Mouse (Mus musculus) bone marrow, adult 2 months (tissue): ENCODE data around the gene Grid2ip. TPM values are rescaled to one million over a fixed set of nuclear protein-coding genes. Genes with fewer than 3 reads are reported as not detected.
A peak's percentile ranks its signal among the peaks of the same experiment; 100 is the strongest.

Experiments used
- H3K27ac ChIP-seq: fragments of 200-500 bp; 2 replicates; pipeline ENCODE4 v1.5.1; 2012; ENCODE audit warnings: low read depth, mild to moderate bottlenecking, control low read depth, inconsistent platforms, low read length; ENCODE audit not compliant: control insufficient read depth, poor library complexity, insufficient read depth
- H3K4me1 ChIP-seq: fragments of 200-500 bp; 2 replicates; pipeline ENCODE4 v1.6.1; 2011; ENCODE audit warnings: low read length; ENCODE audit not compliant: control insufficient read depth, insufficient read depth
- H3K4me3 ChIP-seq: fragments of 200-500 bp; replicated peaks from 2 replicates; pipeline ENCODE3; 2011; ENCODE audit warnings: mild to moderate bottlenecking, low read depth, low read length, control low read depth; ENCODE audit not compliant: control insufficient read depth
- CTCF ChIP-seq: fragments of 200-500 bp; IDR thresholded peaks from 2 replicates; pipeline ENCODE4 v1.5.1; 2011; ENCODE audit warnings: low read length, control low read depth; ENCODE audit not compliant: control insufficient read depth, insufficient read depth
- POLR2A ChIP-seq: fragments of 200-500 bp; IDR thresholded peaks from 2 replicates; pipeline ENCODE4 v1.6.1; 2011; ENCODE audit warnings: low read depth, mild to moderate bottlenecking, control low read depth, low read length, borderline replicate concordance; ENCODE audit not compliant: control insufficient read depth
- WGBS: fragments of 180-500 bp; shearing (Covaris S2); methylation state at CpG from one replicate; pipeline ENCODE4 v1.1.7; 2018; 5-methylcytosine and 5-hydroxymethylcytosine counted together
- polyA plus RNA-seq: library from polyadenylated mRNA; stranded (reverse); fragments of >200 nt; gene quantifications from 2 replicates; pipeline ENCODE4 v1.2.4, GENCODE M21; 2011; ENCODE audit warnings: low replicate concordance; ENCODE audit not compliant: missing spikeins, insufficient read depth, insufficient read length

Gene Grid2ip
- polyA plus RNA-seq, 1 experiment: not detected

DNA sequence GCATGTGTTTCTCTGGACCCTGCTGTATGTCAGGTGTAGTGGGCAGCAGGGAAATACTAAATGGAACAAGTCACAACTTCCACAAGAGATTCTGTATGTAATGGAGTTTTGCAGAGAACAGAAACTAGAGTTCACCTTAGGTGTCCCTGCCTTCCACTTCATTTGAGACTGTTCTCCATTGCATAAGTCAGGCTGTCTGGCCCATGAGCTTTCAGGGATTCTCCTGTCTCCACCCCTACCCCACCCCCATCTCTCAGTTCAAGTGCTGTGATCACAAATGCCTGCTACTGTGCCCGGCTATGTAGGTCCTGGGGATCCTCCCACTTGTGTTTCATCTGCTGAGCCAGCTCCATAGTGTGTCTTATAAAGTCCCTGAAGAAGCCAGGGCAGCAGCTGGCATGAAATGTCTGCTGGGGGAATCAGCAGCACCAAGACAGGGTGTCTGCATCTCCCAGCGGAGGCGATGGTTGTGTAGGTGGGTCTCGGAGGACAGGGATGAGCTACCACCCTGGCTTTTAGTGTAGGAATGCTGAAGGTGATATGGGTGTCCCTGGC, 53.8 kb downstream of the Grid2ip start:
- H3K4me3 ChIP-seq: no peak overlapping the region
- 84% methylated on average over 4 of the region's 4 CpGs for WGBS
- no peak overlapping the region for H3K27ac ChIP-seq
- peaks cover 1% of the 10 kb centered on the region; the same call in 1 of the 2 replicates for H3K4me1 ChIP-seq
- no peak for TF ChIP-seq CTCF
- no peak for TF ChIP-seq POLR2A

DNA sequence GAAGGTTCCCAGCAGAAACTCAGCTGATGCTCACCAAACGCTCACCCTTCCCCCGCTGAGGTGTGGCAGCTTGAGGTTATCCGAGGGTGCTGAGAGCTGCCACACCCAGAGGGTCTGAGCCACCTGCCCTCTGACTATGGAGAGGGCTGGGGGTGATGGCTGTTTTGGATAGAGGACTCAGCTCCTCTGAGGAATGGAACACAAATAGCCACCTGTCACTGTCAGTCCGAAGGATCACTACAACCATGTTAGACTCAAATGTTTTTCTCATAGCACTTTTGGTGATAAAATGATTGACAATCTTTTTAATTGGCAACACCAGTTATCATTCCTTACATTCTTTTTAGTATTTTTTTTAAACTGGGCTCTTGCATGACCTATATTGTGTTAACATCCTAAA, 64.3 kb downstream of the Grid2ip start:
- H3K27ac ChIP-seq: no peak overlapping the region
- 75% methylated on average over 4 of the region's 4 CpGs for WGBS
- H3K4me3 ChIP-seq: no peak overlapping the region
- H3K4me1 ChIP-seq: no peaks in the 10 kb centered on the region; the same call in 1 of the 2 replicates
- TF ChIP-seq CTCF (no peak), POLR2A (no peak)

DNA sequence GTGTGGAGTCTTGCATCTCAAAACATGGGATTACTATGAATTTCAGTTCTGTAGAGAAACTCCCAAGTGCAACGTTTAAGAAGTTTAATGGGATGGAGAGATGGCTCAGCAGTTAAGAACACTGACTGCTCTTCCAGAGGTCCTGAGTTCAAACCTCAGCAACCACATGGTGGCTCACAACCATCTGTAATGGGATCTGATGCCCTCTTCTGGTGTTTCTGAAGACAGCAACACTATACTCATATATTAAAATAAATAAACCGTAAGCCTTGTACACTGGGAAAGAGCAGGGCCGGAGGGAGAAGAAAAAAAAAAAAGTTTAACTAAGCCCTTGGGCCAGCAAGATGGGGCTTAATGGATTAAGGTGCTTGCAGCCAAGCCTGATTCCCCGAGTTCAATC, 65.9 kb downstream of the Grid2ip start:
- Histone ChIP-seq H3K4me3 (no peak overlapping the region), H3K4me1 (no peaks in the 10 kb centered on the region; the same call in 1 of the 2 replicates), H3K27ac (no peak overlapping the region)
- TF ChIP-seq CTCF: no peak
- TF ChIP-seq POLR2A: no peak
- WGBS: 79% methylated on average over 4 of the region's 4 CpGs

DNA sequence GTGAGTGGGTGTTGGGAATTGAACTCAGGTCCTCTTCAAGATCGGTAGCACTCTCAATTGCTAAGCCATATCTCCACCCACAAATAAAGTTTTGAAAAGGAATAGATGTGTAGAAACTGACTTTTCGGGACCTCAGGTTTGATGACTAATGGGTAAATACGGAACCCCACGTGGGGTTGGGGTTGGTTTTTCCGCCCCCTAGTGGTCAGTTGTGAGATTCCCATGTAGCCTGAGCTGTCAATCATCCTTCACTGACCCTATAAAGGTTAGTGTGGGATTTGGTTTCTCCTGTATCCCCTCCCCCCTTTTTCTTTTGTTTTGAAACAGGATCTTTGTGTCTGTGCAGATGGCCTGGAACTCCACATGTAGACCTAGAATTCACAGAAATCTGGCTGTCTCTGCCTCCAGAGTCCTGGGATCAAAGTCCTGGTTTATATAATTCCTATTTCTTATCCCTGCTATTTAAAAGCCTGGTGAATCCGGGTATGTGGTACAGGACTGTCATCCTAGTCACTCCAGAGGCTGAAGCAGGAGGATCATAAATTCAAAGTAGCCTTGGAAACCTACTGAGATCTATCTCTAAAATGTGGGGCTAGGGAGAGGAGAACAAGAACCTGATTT, 66.9 kb downstream of the Grid2ip start:
- peak; percentile 78 for TF ChIP-seq CTCF
- TF ChIP-seq POLR2A: no peak
- WGBS: 7% methylated on average over 6 of the region's 6 CpGs
- Histone ChIP-seq H3K27ac (no peak overlapping the region), H3K4me3 (no peak overlapping the region), H3K4me1 (no peaks in the 10 kb centered on the region; the same call in 1 of the 2 replicates)

DNA sequence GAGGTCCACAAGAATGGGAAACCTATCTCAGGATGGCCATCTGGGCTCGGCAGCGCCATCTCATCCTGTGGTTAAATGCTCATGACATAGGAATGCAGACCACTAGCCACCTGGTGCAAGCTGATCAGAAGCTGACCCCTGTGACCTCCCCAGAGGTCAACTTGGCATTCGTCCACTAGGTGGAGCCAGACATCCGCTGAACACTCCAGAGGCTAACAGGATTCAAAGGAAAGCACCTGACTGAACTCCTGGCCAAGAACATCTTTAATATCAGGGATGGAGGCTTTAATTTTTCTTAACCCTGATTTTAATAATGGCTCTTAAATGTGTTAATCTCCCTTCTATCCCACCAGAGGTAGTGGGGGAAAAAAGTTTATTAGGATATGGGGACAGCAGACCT, 77.3 kb downstream of the Grid2ip start:
- H3K4me1 ChIP-seq: no peaks in the 10 kb centered on the region
- H3K4me3 ChIP-seq: no peak overlapping the region
- H3K27ac ChIP-seq: no peak overlapping the region
- TF ChIP-seq POLR2A: no peak
- TF ChIP-seq CTCF: peak; percentile 97
- WGBS: 2% methylated on average over 4 of the region's 4 CpGs

DNA sequence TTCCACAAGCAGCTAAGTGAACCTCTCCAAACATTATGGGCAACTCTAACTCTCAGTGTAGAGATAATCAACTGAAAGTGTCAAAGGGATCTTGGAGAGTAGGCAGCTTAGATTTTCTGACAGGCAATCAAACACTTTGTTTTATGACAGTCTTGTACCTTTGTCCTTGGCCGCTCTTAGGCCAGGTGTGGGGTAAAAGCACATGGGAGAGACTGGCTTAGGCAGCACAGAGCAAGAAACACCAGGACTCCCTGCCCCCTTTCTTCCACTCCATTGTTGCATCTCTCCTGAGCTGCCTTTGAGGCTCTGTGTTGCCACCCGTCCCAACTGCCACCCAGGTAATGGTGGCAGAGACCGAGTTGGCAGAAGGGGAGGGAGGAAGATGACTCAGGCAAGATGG, 84.2 kb downstream of the Grid2ip start:
- WGBS: 68% methylated on average over 3 of the region's 3 CpGs
- TF ChIP-seq CTCF (no peak), POLR2A (no peak)
- Histone ChIP-seq H3K27ac (no peak overlapping the region), H3K4me3 (no peak overlapping the region), H3K4me1 (no peaks in the 10 kb centered on the region)

DNA sequence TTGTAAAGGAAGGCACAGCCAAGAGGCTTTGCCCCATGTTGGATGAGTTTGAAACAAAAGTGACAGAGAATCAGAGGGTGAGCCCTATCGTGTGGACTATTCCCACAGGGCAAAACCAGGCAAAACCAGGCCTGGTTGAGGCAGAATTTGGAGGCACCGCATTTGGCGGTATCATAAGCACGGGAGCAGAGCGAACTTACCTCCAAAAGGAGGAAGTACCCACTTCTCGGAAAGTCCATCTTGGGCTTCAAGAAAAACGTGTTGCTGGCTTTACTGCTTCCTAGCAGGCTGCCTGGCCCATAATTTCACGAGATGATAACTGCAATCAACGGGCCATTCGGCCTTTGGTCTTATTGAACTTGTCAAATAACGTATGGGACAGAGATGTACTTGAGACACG, 84.6 kb downstream of the Grid2ip start:
- H3K4me3 ChIP-seq: no peak overlapping the region
- H3K27ac ChIP-seq: no peak overlapping the region
- WGBS: 41% methylated on average over 12 of the region's 12 CpGs
- TF ChIP-seq CTCF: no peak
- no peak for TF ChIP-seq POLR2A
- no peaks in the 10 kb centered on the region for H3K4me1 ChIP-seq

Other genes with a start within 250 kb of the Grid2ip start
- 17.5 and 28.5 TPM in 2 replicates for gene Rnf216, start 244.3 kb upstream of the Grid2ip start, polyA plus RNA-seq
- gene Olfr718-ps1, start 209.8 kb upstream of the Grid2ip start, polyA plus RNA-seq: not detected in 2 replicates
- 3.8 and 6.9 TPM in 2 replicates for gene Rbak, start 176.6 kb upstream of the Grid2ip start, polyA plus RNA-seq
- not detected in 2 replicates for gene Spdye4b, start 176.3 kb upstream of the Grid2ip start, polyA plus RNA-seq
- not detected in 2 replicates for gene Spdye4a, start 130.4 kb upstream of the Grid2ip start, polyA plus RNA-seq
- 1.7 and 5.6 TPM in 2 replicates for gene Zfp12, start 122.2 kb upstream of the Grid2ip start, polyA plus RNA-seq
- 0.87 and 0.90 TPM in 2 replicates for gene Zfp316, start 87.3 kb upstream of the Grid2ip start, polyA plus RNA-seq
- not detected in 2 replicates for gene Zfp853, start 63.7 kb upstream of the Grid2ip start, polyA plus RNA-seq
- gene E130309D02Rik, start 42.0 kb upstream of the Grid2ip start, polyA plus RNA-seq: 7.6 and 13.1 TPM in 2 replicates
- gene Zdhhc4, start 28.1 kb upstream of the Grid2ip start, polyA plus RNA-seq: 21.0 and 33.2 TPM in 2 replicates
- 18.4 and 24.9 TPM in 2 replicates for gene Kdelr2, start 46.5 kb downstream of the Grid2ip start, polyA plus RNA-seq
- gene Daglb, start 107.2 kb downstream of the Grid2ip start, polyA plus RNA-seq: 11.3 and 12.4 TPM in 2 replicates
- 75.0 and 92.5 TPM in 2 replicates for gene Rac1, start 170.7 kb downstream of the Grid2ip start, polyA plus RNA-seq